Mouse (Mus musculus): ENCODE results near the gene Doxl2. TPM values are rescaled to one million over a fixed set of nuclear protein-coding genes. Genes with fewer than 3 reads are reported as not detected.

The Doxl2 gene
- polyA plus RNA-seq, 1 experiment from 2014 or later, result not detected

DNA sequence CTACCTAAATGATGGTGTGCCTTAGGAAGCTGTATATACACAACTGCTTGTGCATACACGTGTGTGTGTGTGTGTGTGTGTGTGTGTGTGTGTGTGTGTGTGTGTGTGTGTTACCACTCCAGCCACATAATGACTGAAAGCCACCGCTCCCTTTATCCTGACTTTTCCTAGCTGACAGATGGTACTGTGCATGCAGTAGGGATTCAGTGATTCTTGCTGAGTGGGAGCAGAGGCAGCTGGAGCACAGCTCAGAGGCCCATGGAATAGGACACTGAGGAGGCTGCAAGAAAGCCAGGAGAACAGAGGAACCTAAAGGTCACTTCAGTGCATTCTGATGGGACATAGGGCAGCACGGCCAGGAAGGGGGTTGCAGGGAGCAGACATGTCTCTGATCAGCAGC lies 7.5 kb downstream of the Doxl2 start:
- DNase-seq (ENCODE audit: low spot score), result no peak
- no peak overlapping the region for H3K9ac ChIP-seq (replicated peaks; ENCODE audit: low read depth)
- H3K9me3 ChIP-seq (ENCODE audit: low read length), result no peaks in the 10 kb centered on the region
- TF ChIP-seq CTCF (IDR thresholded peaks at IDR 0.05), result no peak
- no peak for TF ChIP-seq EP300 (IDR thresholded peaks at IDR 0.05)
- ATAC-seq, result no peak
- no peak overlapping the region for H3K4me3 ChIP-seq (ENCODE audit: low read depth, low read length)
- H3K27ac ChIP-seq (ENCODE audit: low read length), result no peak overlapping the region
- H3K27me3 ChIP-seq (replicated peaks; ENCODE audit: insufficient read depth, low read length), result no peaks in the 10 kb centered on the region
- H3K36me3 ChIP-seq (ENCODE audit: insufficient read depth, low read length), result no peaks in the 10 kb centered on the region
- H3K4me1 ChIP-seq (ENCODE audit: insufficient read depth, low read depth, low read length), result no peaks in the 10 kb centered on the region
- WGBS, result 58% methylated on average over 3 of the region's 3 CpGs
- no peak overlapping the region for H3K4me2 ChIP-seq (replicated peaks; ENCODE audit: low read depth, low read length)

DNA sequence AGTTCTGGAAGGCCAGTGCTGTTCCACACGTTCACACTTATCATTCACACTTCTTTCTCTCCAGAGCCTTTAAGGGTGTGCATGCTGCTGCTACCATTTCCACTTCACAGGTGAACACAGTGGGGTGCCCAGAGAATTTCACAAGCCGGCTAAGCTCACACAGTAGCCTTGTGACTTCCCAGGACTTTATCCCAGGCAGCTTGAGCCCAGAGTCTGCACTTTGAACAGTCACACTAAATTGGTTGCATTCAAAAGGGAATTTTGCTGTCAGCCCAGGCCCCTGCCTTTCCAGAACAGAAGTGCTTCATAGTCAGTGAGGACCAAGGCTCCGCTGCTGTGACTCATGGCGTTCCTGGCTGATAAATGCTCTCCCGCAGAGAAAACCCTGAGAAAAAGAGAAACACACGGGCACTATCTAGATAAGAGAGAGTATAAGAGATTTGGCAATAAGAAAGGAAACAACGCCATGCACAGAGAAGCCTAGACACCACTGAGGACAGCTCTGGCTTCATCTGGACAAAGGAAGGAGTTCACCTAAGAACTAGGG lies 11.8 kb downstream of the Doxl2 start, which contains the start of gene Svs1:
TSS of gene Svs1 (plus strand) at position 418 of the 547 bp plus-strand sequence.
- Histone ChIP-seq H3K9ac (replicated peaks; ENCODE audit: low read depth) (no peak within 1 kb of the TSS), H3K9me3 (ENCODE audit: low read length) (no peaks in the 10 kb centered on the region), H3K27me3 (replicated peaks; ENCODE audit: insufficient read depth, low read length) (no peaks in the 10 kb centered on the region), H3K4me1 (ENCODE audit: insufficient read depth, low read depth, low read length) (no peaks in the 10 kb centered on the region), H3K4me3 (ENCODE audit: low read depth, low read length) (no peak within 1 kb of the TSS), H3K27ac (ENCODE audit: low read length) (no peak within 1 kb of the TSS), H3K36me3 (ENCODE audit: insufficient read depth, low read length) (no peaks in the 10 kb centered on the region), H3K4me2 (replicated peaks; ENCODE audit: low read depth, low read length) (no peak within 1 kb of the TSS)
- 34% methylated on average over 7 of the region's 7 CpGs for WGBS
- TF ChIP-seq CTCF (IDR thresholded peaks at IDR 0.05) (no peak), EP300 (IDR thresholded peaks at IDR 0.05) (no peak)
- DNase-seq (ENCODE audit: low spot score) (no peak), ATAC-seq (no peak)

DNA sequence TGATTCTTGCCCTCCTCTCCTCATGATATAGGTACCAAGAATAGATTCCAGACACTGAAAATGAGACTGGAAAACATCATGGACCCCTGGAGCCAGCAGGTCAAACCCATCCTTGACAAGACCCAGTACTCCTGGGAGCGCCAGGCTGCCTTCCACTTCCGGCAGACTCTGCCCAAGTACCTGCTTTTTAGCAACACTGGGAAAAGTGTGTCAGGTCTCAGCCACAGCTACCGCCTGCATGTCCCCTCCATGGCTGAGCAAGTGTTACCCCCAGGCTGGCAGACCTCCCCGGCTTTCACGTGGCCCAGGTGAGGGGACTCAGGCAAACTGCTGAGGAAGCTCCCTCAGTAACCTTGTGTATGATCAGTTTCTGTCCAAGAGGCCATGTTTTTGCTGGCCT lies 15.2 kb downstream of the Doxl2 start:
- Histone ChIP-seq H3K9ac (replicated peaks; ENCODE audit: low read depth) (no peak overlapping the region), H3K4me3 (ENCODE audit: low read depth, low read length) (no peak overlapping the region), H3K36me3 (ENCODE audit: insufficient read depth, low read length) (no peaks in the 10 kb centered on the region), H3K4me1 (ENCODE audit: insufficient read depth, low read depth, low read length) (no peaks in the 10 kb centered on the region), H3K9me3 (ENCODE audit: low read length) (no peaks in the 10 kb centered on the region), H3K4me2 (replicated peaks; ENCODE audit: low read depth, low read length) (no peak overlapping the region), H3K27me3 (replicated peaks; ENCODE audit: insufficient read depth, low read length) (no peaks in the 10 kb centered on the region), H3K27ac (ENCODE audit: low read length) (no peak overlapping the region)
- TF ChIP-seq EP300 (IDR thresholded peaks at IDR 0.05) (no peak), CTCF (IDR thresholded peaks at IDR 0.05) (no peak)
- DNase-seq (ENCODE audit: low spot score) (no peak), ATAC-seq (no peak)
- 88% methylated on average over 5 of the region's 5 CpGs for WGBS

DNA sequence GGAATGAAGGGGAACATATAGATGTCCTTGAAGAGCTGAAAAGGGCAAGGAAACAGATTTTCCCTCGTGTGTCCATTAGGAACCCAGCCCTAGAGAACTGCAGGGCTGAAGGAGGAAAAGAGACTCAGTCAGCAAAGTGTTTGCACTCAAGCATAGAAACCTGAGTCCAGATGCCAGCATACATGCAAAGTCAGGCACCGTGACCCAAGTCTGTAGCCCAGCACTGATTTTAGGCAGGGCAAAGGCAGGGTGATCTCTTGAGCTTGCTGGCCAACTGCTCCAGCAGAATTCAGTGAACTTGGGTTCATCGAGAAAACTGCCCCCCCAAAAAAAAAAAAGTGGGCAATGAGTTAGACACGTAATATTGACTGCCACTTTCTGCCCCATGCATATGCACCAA lies 17.2 kb downstream of the Doxl2 start:
- H3K36me3 ChIP-seq (ENCODE audit: insufficient read depth, low read length), result no peaks in the 10 kb centered on the region
- no peak overlapping the region for H3K9ac ChIP-seq (replicated peaks; ENCODE audit: low read depth)
- ATAC-seq (no peak), DNase-seq (ENCODE audit: low spot score) (no peak)
- no peaks in the 10 kb centered on the region for H3K4me1 ChIP-seq (ENCODE audit: insufficient read depth, low read depth, low read length)
- H3K27ac ChIP-seq (ENCODE audit: low read length), result no peak overlapping the region
- no peaks in the 10 kb centered on the region for H3K27me3 ChIP-seq (replicated peaks; ENCODE audit: insufficient read depth, low read length)
- TF ChIP-seq EP300 (IDR thresholded peaks at IDR 0.05), result no peak
- TF ChIP-seq CTCF (IDR thresholded peaks at IDR 0.05), result no peak
- no peaks in the 10 kb centered on the region for H3K9me3 ChIP-seq (ENCODE audit: low read length)
- no peak overlapping the region for H3K4me3 ChIP-seq (ENCODE audit: low read depth, low read length)
- H3K4me2 ChIP-seq (replicated peaks; ENCODE audit: low read depth, low read length), result no peak overlapping the region
- 64% methylated on average over 4 of the region's 4 CpGs for whole genome bisulfite sequencing

DNA sequence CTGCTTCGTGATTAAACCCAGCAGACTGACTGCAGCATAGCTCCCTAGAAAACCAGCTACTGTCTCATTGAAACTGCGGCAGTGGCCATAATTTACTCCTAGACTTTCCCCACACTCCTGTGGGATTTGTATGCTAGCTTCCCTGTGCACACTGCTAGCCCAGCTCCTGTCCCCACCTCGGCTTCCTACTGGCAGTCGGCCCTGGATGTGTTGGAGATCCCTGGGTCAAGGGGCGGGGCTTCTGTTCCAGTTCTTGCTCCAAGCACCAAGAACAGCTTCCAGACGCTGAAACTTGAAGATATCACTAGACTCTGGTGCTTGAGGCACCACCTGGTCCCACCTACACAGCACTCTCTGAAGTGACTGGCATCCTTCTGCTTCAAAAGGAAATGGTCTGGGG lies 23.4 kb downstream of the Doxl2 start:
- Histone ChIP-seq H3K4me1 (ENCODE audit: insufficient read depth, low read depth, low read length) (no peaks in the 10 kb centered on the region), H3K4me2 (replicated peaks; ENCODE audit: low read depth, low read length) (no peak overlapping the region), H3K27me3 (replicated peaks; ENCODE audit: insufficient read depth, low read length) (no peaks in the 10 kb centered on the region), H3K9me3 (ENCODE audit: low read length) (no peaks in the 10 kb centered on the region), H3K36me3 (ENCODE audit: insufficient read depth, low read length) (no peaks in the 10 kb centered on the region), H3K9ac (replicated peaks; ENCODE audit: low read depth) (no peak overlapping the region), H3K27ac (ENCODE audit: low read length) (no peak overlapping the region), H3K4me3 (ENCODE audit: low read depth, low read length) (no peak overlapping the region)
- TF ChIP-seq CTCF (IDR thresholded peaks at IDR 0.05) (no peak), EP300 (IDR thresholded peaks at IDR 0.05) (no peak)
- 51% methylated on average over 6 of the region's 6 CpGs for WGBS
- DNase-seq (ENCODE audit: low spot score) (no peak), ATAC-seq (no peak)

DNA sequence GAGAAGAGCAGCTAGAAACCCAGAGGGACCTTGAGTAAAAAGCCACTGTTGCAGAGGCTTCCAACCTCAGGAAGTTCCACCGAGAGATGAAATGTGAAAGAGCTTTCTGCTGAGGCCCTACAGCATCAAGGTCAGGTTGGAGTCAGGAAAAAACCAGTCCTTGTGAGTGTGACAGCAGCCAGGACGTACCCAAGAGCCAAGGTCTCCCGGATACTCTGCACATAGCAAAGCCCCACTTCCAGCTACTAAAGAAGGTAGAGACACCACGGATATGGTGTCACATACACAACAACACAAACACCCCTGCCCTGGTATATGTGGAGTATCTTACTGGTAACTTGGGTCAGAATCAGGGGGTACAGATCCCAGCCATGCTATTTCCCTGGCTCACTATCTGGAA lies 24.0 kb downstream of the Doxl2 start:
- Histone ChIP-seq H3K27ac (ENCODE audit: low read length) (no peak overlapping the region), H3K4me1 (ENCODE audit: insufficient read depth, low read depth, low read length) (no peaks in the 10 kb centered on the region), H3K9ac (replicated peaks; ENCODE audit: low read depth) (no peak overlapping the region), H3K27me3 (replicated peaks; ENCODE audit: insufficient read depth, low read length) (no peaks in the 10 kb centered on the region), H3K9me3 (ENCODE audit: low read length) (no peaks in the 10 kb centered on the region), H3K36me3 (ENCODE audit: insufficient read depth, low read length) (no peaks in the 10 kb centered on the region), H3K4me2 (replicated peaks; ENCODE audit: low read depth, low read length) (no peak overlapping the region), H3K4me3 (ENCODE audit: low read depth, low read length) (no peak overlapping the region)
- no peak for ATAC-seq
- no peak for DNase-seq (ENCODE audit: low spot score)
- 82% methylated on average over 4 of the region's 4 CpGs for WGBS
- TF ChIP-seq CTCF (IDR thresholded peaks at IDR 0.05) (no peak), EP300 (IDR thresholded peaks at IDR 0.05) (no peak)

DNA sequence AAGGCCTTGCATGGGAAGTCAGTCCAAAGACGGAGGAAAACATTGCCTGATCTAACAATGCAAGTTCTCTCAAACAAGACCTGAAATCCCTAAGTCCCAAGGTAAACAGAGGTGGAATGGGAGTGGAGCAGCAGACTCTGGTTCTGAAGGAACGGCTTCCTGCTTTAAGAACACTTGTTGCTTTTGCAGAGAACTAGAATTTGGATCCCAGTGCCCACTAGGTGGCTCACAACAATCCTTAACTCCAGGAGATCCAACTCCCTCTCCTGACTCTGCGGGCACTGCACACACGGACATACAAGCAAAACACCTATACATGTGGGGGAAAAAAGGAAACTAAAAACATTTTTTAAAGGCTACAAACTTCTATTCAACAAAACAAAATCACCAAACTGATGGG lies 28.6 kb downstream of the Doxl2 start:
- 21% methylated on average over 4 of the region's 4 CpGs for WGBS

More for the DNA sequence above, 28.6 kb downstream of the Doxl2 start:
- 0 out of 2 replicates have a peak, but pooled peaks cover 2% of the 10 kb centered on the region for H3K4me1 ChIP-seq (ENCODE audit: insufficient read depth, low read depth, low read length)
- H3K4me2 ChIP-seq (replicated peaks; ENCODE audit: low read depth, low read length), result no peak overlapping the region
- no peaks in the 10 kb centered on the region for H3K9me3 ChIP-seq (ENCODE audit: low read length)
- DNase-seq (ENCODE audit: low spot score) (peak; percentile 37), ATAC-seq (no peak)
- H3K4me3 ChIP-seq (ENCODE audit: low read depth, low read length), result no peak overlapping the region
- no peak overlapping the region for H3K9ac ChIP-seq (replicated peaks; ENCODE audit: low read depth)
- H3K36me3 ChIP-seq (ENCODE audit: insufficient read depth, low read length), result no peaks in the 10 kb centered on the region
- no peaks in the 10 kb centered on the region for H3K27me3 ChIP-seq (replicated peaks; ENCODE audit: insufficient read depth, low read length)
- TF ChIP-seq EP300 (IDR thresholded peaks at IDR 0.05) (no peak), CTCF (IDR thresholded peaks at IDR 0.05) (peak; percentile 61)
- no peak overlapping the region for H3K27ac ChIP-seq (ENCODE audit: low read length)

Data from lung, postnatal 0 days (tissue).